Mouse (Mus musculus) forebrain, embryonic 14.5 days (tissue): Measurements from ENCODE around the gene Gen1. TPM values are rescaled to one million over a fixed set of nuclear protein-coding genes. Genes with fewer than 3 reads are reported as not detected.

Experiments
- ATAC-seq: fragments of 200-750 bp; cut with Nextera tagmentation; 2 replicates; pipeline ENCODE4 v1.8.0; 2017; ENCODE audit warnings: mild to moderate bottlenecking, moderate library complexity
- DNase-seq: peaks from one replicate; pipeline ENCODE4 v3.0.0-alpha.2; 2015; ENCODE audit warnings: low spot score
- H3K27ac ChIP-seq: fragments of 300-500 bp; sonication (generic); 2 replicates; pipeline ENCODE4 v1.5.1; 2014; ENCODE audit warnings: low read depth, mild to moderate bottlenecking, control low read depth, low read length, moderate library complexity
- H3K27me3 ChIP-seq: fragments of 300-500 bp; sonication (generic); replicated peaks from 2 replicates; pipeline ENCODE4 v1.6.1; 2014; ENCODE audit warnings: low read length, control low read depth, mixed read lengths; ENCODE audit not compliant: control insufficient read depth, insufficient read depth
- H3K36me3 ChIP-seq: fragments of 300-500 bp; sonication (generic); 2 replicates; pipeline ENCODE4 v1.6.1; 2014; ENCODE audit warnings: low read length, control low read depth; ENCODE audit not compliant: control insufficient read depth, insufficient read depth
- H3K4me1 ChIP-seq: fragments of 300-500 bp; sonication (generic); 2 replicates; pipeline ENCODE4 v1.6.1; 2014; ENCODE audit warnings: antibody characterized with exemption, low read length, control low read depth; ENCODE audit not compliant: control insufficient read depth, insufficient read depth
- H3K4me2 ChIP-seq: fragments of 300-500 bp; sonication (generic); 2 replicates; pipeline ENCODE4 v1.6.1; 2014; ENCODE audit warnings: mild to moderate bottlenecking, control low read depth, low read length
- H3K4me3 ChIP-seq: fragments of 300-500 bp; sonication (generic); 2 replicates; pipeline ENCODE4 v1.5.1; 2014; ENCODE audit warnings: low read depth, low read length, control low read depth
- H3K9ac ChIP-seq: fragments of 300-500 bp; sonication (generic); 2 replicates; pipeline ENCODE4 v1.6.1; 2014; ENCODE audit warnings: mild to moderate bottlenecking, low read length, control low read depth, moderate library complexity
- H3K9me3 ChIP-seq: fragments of 300-500 bp; sonication (generic); replicated peaks from 2 replicates; pipeline ENCODE4 v1.6.1; 2016; ENCODE audit warnings: low read length, control low read depth, mixed read lengths; ENCODE audit not compliant: control insufficient read depth
- WGBS: fragments of 180-500 bp; shearing (Covaris S2); extraction: QIAGEN DNeasy Blood & Tissue Kit; methylation state at CpG from one replicate; pipeline ENCODE4 v1.1.7; 2014; 5-methylcytosine and 5-hydroxymethylcytosine counted together
- polyA plus RNA-seq: library from polyadenylated mRNA; unstranded; fragments of >200 nt; fragmentation: Nextera tagmentation; extraction: Ambion mirVana; gene quantifications from 2 replicates; pipeline ENCODE4 v1.2.1, GENCODE M21; 2014

Gen1 gene
- polyA plus RNA-seq, 1 experiment from 2014 or later, result 6.9 TPM

- Histone ChIP-seq H3K4me3 (no peak overlapping the region), H3K9me3 (no peaks in the 10 kb centered on the region), H3K9ac (no peak overlapping the region), H3K4me2 (no peak overlapping the region), H3K4me1 (no peaks in the 10 kb centered on the region), H3K27ac (no peak overlapping the region), H3K36me3 (peaks cover 53% of the 10 kb centered on the region), H3K27me3 (no peaks in the 10 kb centered on the region)
- WGBS, result 91% methylated on average over 6 of the region's 6 CpGs
- ATAC-seq (no peak), DNase-seq (no peak)
Measured at GRCm38 (mm10) chr12:11277207-11277606, 11.6 kb upstream of the Gen1 start.

- Histone ChIP-seq H3K4me1 (no peaks in the 10 kb centered on the region), H3K4me2 (no peak overlapping the region), H3K27me3 (no peaks in the 10 kb centered on the region), H3K9me3 (no peaks in the 10 kb centered on the region), H3K9ac (no peak overlapping the region), H3K36me3 (peaks cover 50% of the 10 kb centered on the region), H3K27ac (no peak overlapping the region), H3K4me3 (no peak overlapping the region)
- DNase-seq (no peak), ATAC-seq (no peak)
- WGBS, result 87% methylated on average over 2 of the region's 2 CpGs
Measured at GRCm38 (mm10) chr12:11276632-11277031, 11.0 kb upstream of the Gen1 start.

- DNase-seq, result no peak
- Histone ChIP-seq H3K9me3 (no peaks in the 10 kb centered on the region), H3K4me3 (no peak overlapping the region), H3K4me2 (no peak overlapping the region), H3K36me3 (peaks cover 27% of the 10 kb centered on the region), H3K9ac (no peak overlapping the region), H3K4me1 (0 out of 2 replicates have a peak, but pooled peaks cover 3% of the 10 kb centered on the region), H3K27ac (no peak overlapping the region), H3K27me3 (no peaks in the 10 kb centered on the region)
- 68% methylated on average over 1 of the region's 1 CpGs for WGBS
- ATAC-seq, result no peak
Measured at GRCm38 (mm10) chr12:11273185-11273584, 7.6 kb upstream of the Gen1 start.

- H3K27ac ChIP-seq, result no peak overlapping the region
- peaks cover 22% of the 10 kb centered on the region for H3K36me3 ChIP-seq
- no peak for ATAC-seq
- H3K4me1 ChIP-seq, result 0 out of 2 replicates have a peak, but pooled peaks cover 6% of the 10 kb centered on the region
- WGBS, result 96% methylated on average over 4 of the region's 4 CpGs
- H3K4me2 ChIP-seq, result no peak overlapping the region
- no peaks in the 10 kb centered on the region for H3K27me3 ChIP-seq
- no peak overlapping the region for H3K9ac ChIP-seq
- no peak for DNase-seq
- H3K9me3 ChIP-seq, result no peaks in the 10 kb centered on the region
- no peak overlapping the region for H3K4me3 ChIP-seq
Measured at GRCm38 (mm10) chr12:11272568-11272967, 7.0 kb upstream of the Gen1 start.

- H3K4me1 ChIP-seq, result peaks cover 13% of the 10 kb centered on the region; the same call in 1 of the 2 replicates
- H3K27me3 ChIP-seq, result no peaks in the 10 kb centered on the region
- no peak overlapping the region for H3K27ac ChIP-seq
- 2% methylated on average over 4 of the region's 4 CpGs for WGBS
- H3K9ac ChIP-seq, result peak overlapping the region; percentile 88
- no peaks in the 10 kb centered on the region for H3K9me3 ChIP-seq
- H3K4me3 ChIP-seq, result peak overlapping the region; percentile 89
- peak overlapping the region; percentile 70 for H3K4me2 ChIP-seq
- peak; percentile 2 for DNase-seq
- H3K36me3 ChIP-seq, result no peaks in the 10 kb centered on the region
- ATAC-seq, result no peak
Measured at GRCm38 (mm10) chr12:11267030-11267429, 1.4 kb upstream of the Gen1 start.

- H3K4me2 ChIP-seq, result peak overlapping the region; percentile 70
- no peaks in the 10 kb centered on the region for H3K36me3 ChIP-seq
- ATAC-seq (peak; percentile 59), DNase-seq (peak; percentile 41)
- peak overlapping the region; percentile 87 for H3K27ac ChIP-seq
- H3K27me3 ChIP-seq, result no peaks in the 10 kb centered on the region
- no peaks in the 10 kb centered on the region for H3K9me3 ChIP-seq
- WGBS, result 1% methylated on average over 34 of the region's 51 CpGs
- H3K9ac ChIP-seq, result peak overlapping the region; percentile 88
- peak overlapping the region; percentile 89 for H3K4me3 ChIP-seq
- peaks cover 13% of the 10 kb centered on the region; the same call in 1 of the 2 replicates for H3K4me1 ChIP-seq
Measured at GRCm38 (mm10) chr12:11266282-11266985, 833 bp upstream of the Gen1 start.

- Histone ChIP-seq H3K36me3 (no peaks in the 10 kb centered on the region), H3K4me1 (peaks cover 13% of the 10 kb centered on the region; the same call in 1 of the 2 replicates), H3K4me3 (peak overlapping the region; percentile 89), H3K27ac (no peak overlapping the region), H3K4me2 (peak overlapping the region; percentile 73), H3K9ac (peak overlapping the region; percentile 88), H3K27me3 (no peaks in the 10 kb centered on the region), H3K9me3 (no peaks in the 10 kb centered on the region)
- ATAC-seq (no peak), DNase-seq (no peak)
- 5% methylated on average over 13 of the region's 13 CpGs for WGBS
Measured at GRCm38 (mm10) chr12:11264895-11265294, 706 bp downstream of the Gen1 start.

- no peaks in the 10 kb centered on the region for H3K9me3 ChIP-seq
- DNase-seq (no peak), ATAC-seq (no peak)
- H3K27me3 ChIP-seq, result no peaks in the 10 kb centered on the region
- 77% methylated on average over 3 of the region's 3 CpGs for WGBS
- H3K4me1 ChIP-seq, result no peaks in the 10 kb centered on the region
- H3K9ac ChIP-seq, result no peak overlapping the region
- no peak overlapping the region for H3K4me3 ChIP-seq
- H3K4me2 ChIP-seq, result no peak overlapping the region
- H3K36me3 ChIP-seq, result peaks cover 7% of the 10 kb centered on the region
- H3K27ac ChIP-seq, result no peak overlapping the region
Measured at GRCm38 (mm10) chr12:11250322-11250721, 15.3 kb downstream of the Gen1 start.

- no peaks in the 10 kb centered on the region for H3K4me1 ChIP-seq
- no peak overlapping the region for H3K9ac ChIP-seq
- no peak for ATAC-seq
- H3K4me2 ChIP-seq, result no peak overlapping the region
- H3K4me3 ChIP-seq, result no peak overlapping the region
- no peak overlapping the region for H3K27ac ChIP-seq
- H3K27me3 ChIP-seq, result no peaks in the 10 kb centered on the region
- no peak for DNase-seq
- H3K9me3 ChIP-seq, result no peaks in the 10 kb centered on the region
- WGBS, result 95% methylated on average over 1 of the region's 1 CpGs
- H3K36me3 ChIP-seq, result peaks cover 12% of the 10 kb centered on the region
Measured at GRCm38 (mm10) chr12:11247460-11247859, 18.1 kb downstream of the Gen1 start.
